Mouse (Mus musculus): ENCODE results near the gene Dstyk. TPM values are rescaled to one million over a fixed set of nuclear protein-coding genes. Genes with fewer than 3 reads are reported as not detected.

Dstyk gene
- total and polyA plus RNA-seq, 3 experiments, result 8.9 to 16.0 (median 14.6) TPM

DNA sequence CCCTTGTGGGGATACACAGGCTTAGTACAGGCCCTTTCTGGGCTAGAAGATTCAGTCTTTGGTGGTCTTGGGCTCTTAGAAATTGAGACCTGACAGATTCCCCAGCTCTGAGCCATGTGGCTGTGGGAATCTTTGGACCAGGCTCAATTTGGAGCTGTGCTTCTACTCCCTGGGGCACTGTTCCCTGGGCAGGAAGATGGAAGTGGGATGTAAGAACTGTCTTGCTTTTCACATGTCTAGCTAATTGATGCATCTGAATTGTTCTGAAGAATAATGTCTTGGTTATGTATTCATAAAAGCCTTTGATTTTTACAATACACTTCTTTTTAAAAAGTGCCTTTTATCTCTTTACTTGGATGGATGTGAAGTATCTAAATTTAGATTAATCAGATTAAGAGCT is 8.2 kb downstream of the Dstyk start:
- Histone ChIP-seq H3K4me3 (no peak overlapping the region), H3K27ac (no peak overlapping the region), H3K79me2 (replicated peaks; ENCODE audit: control insufficient read depth, insufficient read depth, low read length) (peaks cover 14% of the 10 kb centered on the region), H3K36me3 (ENCODE audit: control insufficient read depth, insufficient read depth, low read length) (peaks cover 9% of the 10 kb centered on the region), H3K9ac (ENCODE audit: low read depth, low read length) (no peak overlapping the region), H3K4me1 (ENCODE audit: control insufficient read depth, insufficient read depth, low read length) (peaks cover 3% of the 10 kb centered on the region; the same call in 1 of the 2 replicates), H3K27me3 (ENCODE audit: control insufficient read depth, insufficient read depth, low read length) (no peaks in the 10 kb centered on the region)
- intact Hi-C loops (cut with DNase I), result no loop called here
- DNase-seq, result no peak
- TF ChIP-seq CTCF (IDR thresholded peaks at IDR 0.05) (no peak), POLR2A (IDR thresholded peaks at IDR 0.05; ENCODE audit: insufficient read depth, low read depth, low read length) (no peak), EP300 (IDR thresholded peaks at IDR 0.05; ENCODE audit: insufficient read depth, low read depth, low read length) (no peak)

DNA sequence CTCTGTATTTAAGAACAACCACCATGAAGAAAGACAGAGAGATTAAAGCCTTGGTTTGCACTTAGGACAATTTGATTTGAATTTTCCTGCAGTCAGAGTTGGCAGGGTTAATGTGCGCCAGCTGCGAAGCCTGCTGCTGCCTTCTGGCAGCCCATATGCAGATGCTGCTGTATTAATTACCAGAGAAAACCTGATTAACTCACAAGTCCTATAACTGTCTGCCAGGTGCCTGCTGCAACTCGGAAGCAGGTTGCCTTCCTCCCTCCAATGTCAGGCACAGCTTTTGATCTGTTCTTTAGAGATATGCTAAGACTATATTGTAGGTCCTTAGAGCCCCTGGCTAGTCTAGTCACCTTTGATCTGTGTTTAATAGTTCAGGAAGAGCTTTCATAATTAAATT is 13.5 kb downstream of the Dstyk start:
- Histone ChIP-seq H3K36me3 (ENCODE audit: control insufficient read depth, insufficient read depth, low read length) (peaks cover 16% of the 10 kb centered on the region), H3K4me1 (ENCODE audit: control insufficient read depth, insufficient read depth, low read length) (peaks cover 16% of the 10 kb centered on the region), H3K9ac (ENCODE audit: low read depth, low read length) (no peak overlapping the region), H3K27ac (no peak overlapping the region), H3K27me3 (ENCODE audit: control insufficient read depth, insufficient read depth, low read length) (no peaks in the 10 kb centered on the region), H3K79me2 (replicated peaks; ENCODE audit: control insufficient read depth, insufficient read depth, low read length) (peaks cover 7% of the 10 kb centered on the region), H3K4me3 (no peak overlapping the region)
- TF ChIP-seq CTCF (IDR thresholded peaks at IDR 0.05) (no peak), POLR2A (IDR thresholded peaks at IDR 0.05; ENCODE audit: insufficient read depth, low read depth, low read length) (no peak), EP300 (IDR thresholded peaks at IDR 0.05; ENCODE audit: insufficient read depth, low read depth, low read length) (no peak)
- 66% methylated on average over 3 of the region's 3 CpGs for WGBS
- intact Hi-C loops (cut with DNase I), result no loop called here
- DNase-seq, result no peak

DNA sequence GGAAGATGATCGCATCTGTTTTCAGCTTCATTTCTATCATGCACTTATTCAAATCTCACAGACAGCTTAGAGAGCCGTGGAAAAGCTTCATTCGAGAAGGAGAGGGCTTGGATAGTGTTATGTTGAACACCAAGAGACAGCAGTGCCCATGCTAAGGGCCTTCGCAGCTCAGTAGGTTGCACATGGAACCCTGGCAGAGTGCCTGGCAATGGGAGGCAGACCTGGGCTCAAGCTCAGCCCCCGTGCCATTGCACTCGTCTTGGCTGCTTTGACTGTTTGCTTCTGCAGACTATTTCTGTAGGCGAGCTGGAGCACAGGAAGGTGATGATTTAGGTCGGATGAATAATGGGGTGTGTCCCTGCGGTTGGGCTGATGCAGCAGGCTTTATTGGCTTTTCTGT is 14.4 kb downstream of the Dstyk start:
- Histone ChIP-seq H3K9ac (ENCODE audit: low read depth, low read length) (no peak overlapping the region), H3K4me3 (no peak overlapping the region), H3K27ac (no peak overlapping the region), H3K27me3 (ENCODE audit: control insufficient read depth, insufficient read depth, low read length) (no peaks in the 10 kb centered on the region), H3K4me1 (ENCODE audit: control insufficient read depth, insufficient read depth, low read length) (peaks cover 19% of the 10 kb centered on the region), H3K36me3 (ENCODE audit: control insufficient read depth, insufficient read depth, low read length) (peaks cover 22% of the 10 kb centered on the region), H3K79me2 (replicated peaks; ENCODE audit: control insufficient read depth, insufficient read depth, low read length) (peaks cover 7% of the 10 kb centered on the region)
- WGBS, result 29% methylated on average over 9 of the region's 9 CpGs
- TF ChIP-seq EP300 (IDR thresholded peaks at IDR 0.05; ENCODE audit: insufficient read depth, low read depth, low read length) (no peak), POLR2A (IDR thresholded peaks at IDR 0.05; ENCODE audit: insufficient read depth, low read depth, low read length) (no peak), CTCF (IDR thresholded peaks at IDR 0.05) (no peak)
- peak in 1 of 2 experiments; percentile 38 for DNase-seq
- intact Hi-C loops (cut with DNase I), result no loop called here

DNA sequence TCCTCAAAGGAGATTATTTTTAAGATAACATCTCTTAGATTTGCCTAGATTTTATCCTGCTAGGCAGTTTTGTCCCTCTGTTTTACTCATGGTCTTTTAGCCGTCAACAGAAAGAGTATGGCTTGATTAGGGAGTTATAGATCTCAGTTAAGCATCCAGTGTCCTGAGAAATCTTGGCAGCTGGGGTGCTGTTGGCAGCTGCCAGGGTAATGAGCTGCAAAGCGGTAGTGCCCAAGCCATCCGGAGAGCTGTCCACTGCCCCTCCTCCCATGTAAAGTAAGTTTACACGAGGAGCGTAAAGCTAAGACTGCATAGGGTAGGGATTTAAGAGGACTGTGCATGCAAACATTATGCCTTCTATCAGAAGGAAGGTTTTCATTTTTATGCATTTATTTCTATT is 16.0 kb downstream of the Dstyk start:
- intact Hi-C loops (cut with DNase I), result no loop called here
- no peak for DNase-seq
- H3K4me3 ChIP-seq, result no peak overlapping the region
- peaks cover 6% of the 10 kb centered on the region for H3K79me2 ChIP-seq (replicated peaks; ENCODE audit: control insufficient read depth, insufficient read depth, low read length)
- no peaks in the 10 kb centered on the region for H3K27me3 ChIP-seq (ENCODE audit: control insufficient read depth, insufficient read depth, low read length)
- H3K36me3 ChIP-seq (ENCODE audit: control insufficient read depth, insufficient read depth, low read length), result peaks cover 30% of the 10 kb centered on the region
- 55% methylated on average over 5 of the region's 5 CpGs for WGBS
- H3K4me1 ChIP-seq (ENCODE audit: control insufficient read depth, insufficient read depth, low read length), result peaks cover 24% of the 10 kb centered on the region
- H3K9ac ChIP-seq (ENCODE audit: low read depth, low read length), result no peak overlapping the region
- no peak overlapping the region for H3K27ac ChIP-seq
- TF ChIP-seq POLR2A (IDR thresholded peaks at IDR 0.05; ENCODE audit: insufficient read depth, low read depth, low read length) (no peak), EP300 (IDR thresholded peaks at IDR 0.05; ENCODE audit: insufficient read depth, low read depth, low read length) (no peak), CTCF (IDR thresholded peaks at IDR 0.05) (no peak)

DNA sequence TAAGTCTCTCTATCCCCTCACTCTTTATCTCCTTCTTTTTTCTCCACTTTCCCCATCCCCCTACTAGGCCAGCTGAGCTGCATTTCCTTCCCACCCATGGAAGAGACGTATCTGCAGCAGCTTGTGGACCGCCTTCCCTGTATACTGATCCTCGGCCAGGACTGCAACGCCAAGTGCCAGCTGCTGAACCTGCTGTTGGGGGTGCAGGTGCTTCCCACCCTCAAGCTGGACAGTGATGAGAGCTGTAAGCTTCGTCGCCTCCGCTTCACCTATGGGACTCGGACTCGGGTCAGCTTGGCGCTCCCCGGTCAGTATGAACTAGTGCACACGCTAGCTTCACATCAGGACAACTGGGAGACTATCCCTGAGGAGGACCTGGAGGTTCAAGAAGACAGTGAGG is 16.7 kb downstream of the Dstyk start:
- no peak for TF ChIP-seq CTCF (IDR thresholded peaks at IDR 0.05)
- no peak for TF ChIP-seq EP300 (IDR thresholded peaks at IDR 0.05; ENCODE audit: insufficient read depth, low read depth, low read length)
- intact Hi-C loops (cut with DNase I), result no loop called here
- WGBS, result 84% methylated on average over 12 of the region's 12 CpGs
- peaks cover 24% of the 10 kb centered on the region for H3K4me1 ChIP-seq (ENCODE audit: control insufficient read depth, insufficient read depth, low read length)
- peaks cover 3% of the 10 kb centered on the region; the same call in 1 of the 2 replicates for H3K79me2 ChIP-seq (replicated peaks; ENCODE audit: control insufficient read depth, insufficient read depth, low read length)
- no peak overlapping the region for H3K9ac ChIP-seq (ENCODE audit: low read depth, low read length)
- H3K27ac ChIP-seq, result no peak overlapping the region
- H3K36me3 ChIP-seq (ENCODE audit: control insufficient read depth, insufficient read depth, low read length), result peaks cover 31% of the 10 kb centered on the region
- no peaks in the 10 kb centered on the region for H3K27me3 ChIP-seq (ENCODE audit: control insufficient read depth, insufficient read depth, low read length)
- H3K4me3 ChIP-seq, result no peak overlapping the region
- DNase-seq, result no peak

DNA sequence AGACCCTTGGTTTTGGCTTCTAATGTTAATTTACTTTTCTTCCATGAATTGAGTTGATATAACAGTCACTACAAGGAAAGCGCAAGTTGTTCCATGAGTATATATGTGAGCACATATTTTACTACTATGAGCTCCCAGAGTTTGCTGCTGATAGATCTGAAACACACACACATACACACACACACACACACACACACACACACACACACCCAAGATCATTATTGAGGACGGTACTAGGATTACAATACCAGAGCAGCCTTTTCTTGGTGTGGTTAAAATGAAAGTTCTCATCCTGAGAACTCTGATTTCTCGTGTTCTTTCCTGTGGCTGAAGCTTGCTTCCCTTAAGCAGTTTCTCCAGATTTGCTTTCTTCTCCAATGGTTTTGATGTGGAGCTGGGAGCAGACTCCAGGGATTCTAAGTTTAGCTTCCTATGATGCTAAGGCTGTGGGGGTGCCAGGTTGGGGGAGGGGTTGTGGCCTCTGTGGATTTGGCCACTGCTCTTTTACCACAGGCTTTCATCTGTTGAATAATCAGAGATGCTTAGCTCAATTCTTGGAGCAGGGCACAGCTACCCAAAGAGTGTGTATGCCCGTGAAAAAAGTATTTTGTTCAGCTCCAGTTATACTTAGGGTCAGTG is 19.1 kb downstream of the Dstyk start:
- Histone ChIP-seq H3K4me3 (0 out of 2 replicates have a peak overlapping the region, but pooled peaks have one; percentile 9), H3K36me3 (ENCODE audit: control insufficient read depth, insufficient read depth, low read length) (peaks cover 30% of the 10 kb centered on the region), H3K27ac (peak overlapping the region; percentile 72), H3K9ac (ENCODE audit: low read depth, low read length) (peak overlapping the region; percentile 55; the same call in 1 of the 2 replicates), H3K79me2 (replicated peaks; ENCODE audit: control insufficient read depth, insufficient read depth, low read length) (peaks cover 3% of the 10 kb centered on the region; the same call in 1 of the 2 replicates), H3K4me1 (ENCODE audit: control insufficient read depth, insufficient read depth, low read length) (peaks cover 26% of the 10 kb centered on the region), H3K27me3 (ENCODE audit: control insufficient read depth, insufficient read depth, low read length) (no peaks in the 10 kb centered on the region)
- DNase-seq, result peak in 1 of 2 experiments; percentile 43
- TF ChIP-seq EP300 (IDR thresholded peaks at IDR 0.05; ENCODE audit: insufficient read depth, low read depth, low read length) (no peak), POLR2A (IDR thresholded peaks at IDR 0.05; ENCODE audit: insufficient read depth, low read depth, low read length) (no peak), CTCF (IDR thresholded peaks at IDR 0.05) (no peak)
- WGBS, result 49% methylated on average over 4 of the region's 4 CpGs
- intact Hi-C loops (cut with DNase I), result loop anchor here (2.0 to 5.0 kb wide), 2 partner anchors 20 to 41 kb away; partner anchors contain the start of genes Dstyk and Rbbp5

All from heart, adult 2 months (tissue).